Mouse (Mus musculus): ENCODE measurements around the gene Grap.
A peak's percentile ranks its signal among the peaks of the same experiment; 100 is the strongest.

Grap gene

GRCm38 (mm10) chr11:61679091-61679866 is 26.2 kb downstream of the Grap start:
- DNase-seq (ENCODE audit: low spot score in 2 of 2): no peak

GRCm38 (mm10) chr11:61683907-61684731 is 31.1 kb downstream of the Grap start, which contains the start of gene Fam83g:
Gene Fam83g (plus strand): TSS chr11:61684091.
- peak; percentile 89 to 95 for DNase-seq (ENCODE audit: low spot score in 2 of 2)

- DNase-seq (ENCODE audit: low spot score in 2 of 2): no peak
These were observed 32.2 kb downstream of the Grap start for GRCm38 (mm10) chr11:61685119-61685725.

- DNase-seq (ENCODE audit: low spot score in 2 of 2): peak in 1 of 2 experiments; percentile 42
These were observed 33.1 kb downstream of the Grap start for GRCm38 (mm10) chr11:61686141-61686540.

GRCm38 (mm10) chr11:61686906-61687453 is 33.9 kb downstream of the Grap start:
- no peak for DNase-seq (ENCODE audit: low spot score in 2 of 2)

- DNase-seq (ENCODE audit: low spot score in 2 of 2): no peak
These were observed 34.5 kb downstream of the Grap start for GRCm38 (mm10) chr11:61687595-61687994.

GRCm38 (mm10) chr11:61692996-61693395 is 39.9 kb downstream of the Grap start:
- no peak for DNase-seq (ENCODE audit: low spot score in 2 of 2)

GRCm38 (mm10) chr11:61698852-61699251 is 45.8 kb downstream of the Grap start:
- no peak for DNase-seq (ENCODE audit: low spot score in 2 of 2)

GRCm38 (mm10) chr11:61699460-61699859 is 46.4 kb downstream of the Grap start:
- no peak for DNase-seq (ENCODE audit: low spot score in 2 of 2)

GRCm38 (mm10) chr11:61699933-61700332 is 46.9 kb downstream of the Grap start:
- no peak for DNase-seq (ENCODE audit: low spot score in 2 of 2)

- DNase-seq (ENCODE audit: low spot score in 2 of 2): no peak
These were observed 48.6 kb downstream of the Grap start for GRCm38 (mm10) chr11:61701696-61702095.

- DNase-seq (ENCODE audit: low spot score in 2 of 2): no peak
These were observed 49.4 kb downstream of the Grap start for GRCm38 (mm10) chr11:61702494-61702893.

GRCm38 (mm10) chr11:61705581-61705980 is 52.5 kb downstream of the Grap start:
- DNase-seq (ENCODE audit: low spot score in 2 of 2): no peak

GRCm38 (mm10) chr11:61706232-61706631 is 53.2 kb downstream of the Grap start:
- DNase-seq (ENCODE audit: low spot score in 2 of 2): no peak

GRCm38 (mm10) chr11:61708928-61709327 is 55.9 kb downstream of the Grap start:
- no peak for DNase-seq (ENCODE audit: low spot score in 2 of 2)

GRCm38 (mm10) chr11:61713157-61713855 is 60.2 kb downstream of the Grap start:
- no peak for DNase-seq (ENCODE audit: low spot score in 2 of 2)

- DNase-seq (ENCODE audit: low spot score in 2 of 2): peak; percentile 64 to 79
These were observed 61.5 kb downstream of the Grap start for GRCm38 (mm10) chr11:61714346-61715117.

- DNase-seq (ENCODE audit: low spot score in 2 of 2): no peak
These were observed 62.1 kb downstream of the Grap start for GRCm38 (mm10) chr11:61715130-61715529.

- DNase-seq (ENCODE audit: low spot score in 2 of 2): no peak
These were observed 64.9 kb downstream of the Grap start for GRCm38 (mm10) chr11:61717990-61718389.

GRCm38 (mm10) chr11:61719387-61719786 is 66.3 kb downstream of the Grap start:
- DNase-seq (ENCODE audit: low spot score in 2 of 2): no peak

- no peak for DNase-seq (ENCODE audit: low spot score in 2 of 2)
These were observed 66.8 kb downstream of the Grap start for GRCm38 (mm10) chr11:61719826-61720225.

Measured in spleen, postnatal 4 days (tissue).